Mouse (Mus musculus): ENCODE data around the gene Slc2a8. TPM values are rescaled to one million over a fixed set of nuclear protein-coding genes. Genes with fewer than 3 reads are reported as not detected.

The Slc2a8 gene
- polyA plus RNA-seq (2015; fragmentation: Illumina TruSeq; extraction: RNeasy Lipid Tissue Mini Kit (QIAGEN cat#74804); ENCODE audit: insufficient read depth, low read depth, low replicate concordance), result 4.8 TPM

GRCm38 (mm10) chr2:32981725-32982271, at the start of gene Slc2a8:
Slc2a8 (minus strand) TSS chr2:32982083.

GRCm38 (mm10) chr2:32961192-32961995, 20.5 kb downstream of the Slc2a8 start, which contains the start of the genes Rpl12 and Lrsam1:
Rpl12 (plus strand) TSS chr2:32961559.
Lrsam1 (minus strand) TSS chr2:32961614.

Other genes with a start within 250 kb of the Slc2a8 start
- not detected for gene 6330409D20Rik, start 241.1 kb downstream of the Slc2a8 start, polyA plus RNA-seq (2015; fragmentation: Illumina TruSeq; extraction: RNeasy Lipid Tissue Mini Kit (QIAGEN cat#74804); ENCODE audit: insufficient read depth, low read depth, low replicate concordance)
- gene Tor2a, start 224.8 kb downstream of the Slc2a8 start, polyA plus RNA-seq (2015; fragmentation: Illumina TruSeq; extraction: RNeasy Lipid Tissue Mini Kit (QIAGEN cat#74804); ENCODE audit: insufficient read depth, low read depth, low replicate concordance), result 24.0 TPM
- gene Ttc16, start 206.4 kb downstream of the Slc2a8 start, polyA plus RNA-seq (2015; fragmentation: Illumina TruSeq; extraction: RNeasy Lipid Tissue Mini Kit (QIAGEN cat#74804); ENCODE audit: insufficient read depth, low read depth, low replicate concordance), result 0.70 TPM
- gene Ptrh1, start 206.3 kb downstream of the Slc2a8 start, polyA plus RNA-seq (2015; fragmentation: Illumina TruSeq; extraction: RNeasy Lipid Tissue Mini Kit (QIAGEN cat#74804); ENCODE audit: insufficient read depth, low read depth, low replicate concordance), result 4.1 TPM
- 0.48 TPM for gene Cfap157, start 197.7 kb downstream of the Slc2a8 start, polyA plus RNA-seq (2015; fragmentation: Illumina TruSeq; extraction: RNeasy Lipid Tissue Mini Kit (QIAGEN cat#74804); ENCODE audit: insufficient read depth, low read depth, low replicate concordance)
- 7.2 TPM for gene Stxbp1, start 134.8 kb downstream of the Slc2a8 start, polyA plus RNA-seq (2015; fragmentation: Illumina TruSeq; extraction: RNeasy Lipid Tissue Mini Kit (QIAGEN cat#74804); ENCODE audit: insufficient read depth, low read depth, low replicate concordance)
- 14.7 TPM for gene Fam129b, start 106.0 kb downstream of the Slc2a8 start, polyA plus RNA-seq (2015; fragmentation: Illumina TruSeq; extraction: RNeasy Lipid Tissue Mini Kit (QIAGEN cat#74804); ENCODE audit: insufficient read depth, low read depth, low replicate concordance)
- gene Rpl12, start 20.5 kb downstream of the Slc2a8 start, polyA plus RNA-seq (2015; fragmentation: Illumina TruSeq; extraction: RNeasy Lipid Tissue Mini Kit (QIAGEN cat#74804); ENCODE audit: insufficient read depth, low read depth, low replicate concordance), result 289 TPM
- gene Lrsam1, start 20.5 kb downstream of the Slc2a8 start, polyA plus RNA-seq (2015; fragmentation: Illumina TruSeq; extraction: RNeasy Lipid Tissue Mini Kit (QIAGEN cat#74804); ENCODE audit: insufficient read depth, low read depth, low replicate concordance), result 3.8 TPM
- gene Garnl3, start 149.6 kb upstream of the Slc2a8 start, polyA plus RNA-seq (2015; fragmentation: Illumina TruSeq; extraction: RNeasy Lipid Tissue Mini Kit (QIAGEN cat#74804); ENCODE audit: insufficient read depth, low read depth, low replicate concordance), result 0.94 TPM
- 14.9 TPM for gene Angptl2, start 234.0 kb upstream of the Slc2a8 start, polyA plus RNA-seq (2015; fragmentation: Illumina TruSeq; extraction: RNeasy Lipid Tissue Mini Kit (QIAGEN cat#74804); ENCODE audit: insufficient read depth, low read depth, low replicate concordance)